Mouse (Mus musculus): ENCODE measurements around the gene Map4k3.

Map4k3 gene

DNA sequence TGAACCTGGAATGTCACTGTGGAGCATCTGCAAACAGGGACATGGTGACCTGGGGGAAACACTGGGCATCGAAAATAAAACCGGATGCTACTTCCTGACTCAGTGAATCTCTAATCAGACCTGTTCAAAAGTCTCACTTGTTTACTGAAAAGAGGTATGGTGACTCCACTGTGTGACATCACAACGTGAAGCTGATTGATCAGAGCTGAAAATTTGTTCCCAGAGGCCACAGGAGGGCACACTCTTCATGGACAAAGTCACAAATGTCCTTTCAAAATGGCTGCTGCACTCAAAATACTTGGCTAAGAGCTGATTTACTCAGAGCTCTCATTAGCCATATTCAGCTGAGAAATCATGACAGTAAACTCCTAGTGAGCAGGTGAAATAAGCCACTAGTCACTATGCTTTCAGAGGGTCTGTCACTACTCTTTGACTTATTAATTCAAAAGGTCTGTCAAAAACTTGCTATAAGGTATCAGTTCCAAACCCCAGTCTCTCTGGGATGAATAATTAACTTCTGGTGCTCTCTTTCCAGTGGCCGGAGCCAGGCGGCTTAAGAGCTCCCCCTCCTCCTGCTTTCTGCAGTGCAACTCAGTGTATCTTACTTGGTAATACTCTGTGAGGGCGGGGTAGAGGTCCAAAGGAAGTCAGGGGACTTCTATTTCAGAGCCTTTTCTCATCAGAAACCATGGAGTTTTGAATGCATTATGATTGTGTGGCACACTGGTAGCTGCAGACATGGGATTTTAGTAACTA lies 44.3 kb downstream of the Map4k3 start:
- in situ Hi-C loops (cut with MseI, MboI), result no loop called here

DNA sequence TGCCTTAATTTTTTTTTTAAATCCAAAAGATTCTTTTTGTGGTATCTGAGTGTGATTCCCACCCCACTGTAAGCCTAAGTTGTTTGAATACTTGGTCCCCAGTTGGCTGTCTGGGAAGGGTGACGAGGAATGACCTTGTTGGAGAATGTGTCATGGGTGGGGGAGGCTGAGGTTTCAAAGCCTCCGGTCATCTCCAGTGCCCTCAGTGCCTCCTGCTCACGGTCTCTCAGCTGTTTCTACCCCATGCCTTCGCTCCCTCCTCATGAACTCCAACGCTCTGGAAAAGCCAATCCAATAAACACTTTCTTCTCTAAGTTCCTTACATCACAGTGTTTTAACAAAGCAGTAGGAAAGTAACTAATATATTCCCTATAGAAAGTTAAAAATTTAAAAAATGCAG lies 45.2 kb downstream of the Map4k3 start:
- in situ Hi-C loops (cut with MseI, MboI), result no loop called here

DNA sequence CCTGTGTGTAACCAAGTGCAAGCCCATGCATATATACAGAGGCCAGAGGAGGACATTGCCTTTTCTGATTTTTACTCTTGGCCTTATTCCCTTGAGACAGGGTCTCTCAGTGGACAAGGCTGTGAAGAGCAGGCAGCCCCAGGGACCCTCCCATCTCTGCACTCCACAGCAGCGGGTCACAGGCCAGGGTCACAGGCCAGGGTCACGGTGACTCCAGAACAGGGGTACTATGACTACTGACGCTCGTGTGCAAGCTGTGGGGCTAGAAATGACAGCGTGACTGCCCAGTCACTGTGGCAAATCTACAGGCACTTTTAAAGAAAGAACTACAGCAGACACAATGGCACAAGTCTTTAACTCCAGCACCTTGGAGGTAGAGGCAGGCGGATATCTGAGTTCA lies 50.1 kb downstream of the Map4k3 start:
- in situ Hi-C loops (cut with MseI, MboI), result no loop called here

DNA sequence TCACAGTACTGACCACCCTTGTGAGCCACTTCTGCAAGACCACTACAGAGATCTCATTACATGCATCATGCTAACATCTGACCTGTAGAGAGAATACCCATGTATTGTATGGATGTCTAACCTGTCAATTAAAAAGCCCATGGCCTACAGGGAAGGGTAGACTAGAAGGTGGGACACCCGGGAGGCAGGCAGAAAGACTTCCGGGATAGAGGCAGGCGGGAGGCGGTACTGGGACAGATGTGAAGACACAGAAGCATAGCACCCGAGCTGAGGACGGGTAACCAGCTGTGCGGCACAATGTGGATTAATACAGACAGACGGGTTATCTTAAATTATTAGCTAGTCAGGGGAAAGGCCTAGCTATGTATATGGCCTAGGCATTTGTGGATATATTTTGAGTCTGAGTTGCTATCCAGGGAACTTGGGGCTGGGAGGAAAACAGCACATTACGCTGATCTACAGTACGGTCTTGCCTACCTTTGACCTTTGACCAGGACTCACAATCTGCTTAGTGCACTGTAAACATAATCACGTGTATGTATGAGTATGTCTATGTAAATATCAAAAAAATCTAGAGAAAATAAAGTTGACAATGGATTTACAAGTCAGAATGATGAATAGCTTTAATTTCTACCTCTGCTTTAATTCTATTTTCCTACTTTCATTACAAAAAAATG lies 51.3 kb downstream of the Map4k3 start:
- in situ Hi-C loops (cut with MseI, MboI), result no loop called here

DNA sequence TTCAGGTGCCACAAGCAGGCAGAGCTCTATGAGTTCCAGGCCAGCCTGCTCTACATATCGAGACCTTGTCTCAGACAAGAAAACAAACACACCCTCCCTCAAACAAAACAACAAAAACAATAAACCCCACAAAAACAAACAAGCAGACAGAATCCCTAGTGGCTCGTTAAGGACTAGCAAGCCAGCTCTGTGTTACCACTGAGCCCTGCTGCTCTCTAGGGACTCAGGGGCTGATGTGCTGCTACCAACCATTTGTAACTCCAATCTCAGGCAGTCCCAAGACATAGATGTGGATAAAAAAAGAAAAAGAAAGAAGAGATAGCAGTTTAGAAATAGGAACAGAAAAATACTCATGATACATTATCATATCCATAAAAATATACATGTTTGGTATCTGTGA lies 52.1 kb downstream of the Map4k3 start:
- in situ Hi-C loops (cut with MseI, MboI), result no loop called here

DNA sequence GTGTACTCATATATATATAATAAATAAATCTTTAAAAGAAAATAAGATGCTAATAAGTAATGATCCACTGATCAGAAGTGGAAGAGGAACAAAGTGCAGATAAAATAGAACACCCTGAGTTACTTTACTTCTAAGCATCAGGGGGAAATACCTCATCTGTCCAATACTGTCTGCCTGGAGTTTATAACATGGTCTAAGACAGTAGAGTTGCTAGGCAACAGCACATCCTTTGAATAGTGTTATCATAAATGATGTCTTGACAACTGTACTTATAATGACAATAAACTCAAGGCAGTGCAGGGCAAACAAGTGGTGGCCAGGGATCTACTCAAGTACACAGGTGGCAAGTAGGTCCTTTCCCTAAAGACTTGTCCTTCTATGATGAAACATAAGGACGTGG lies 57.9 kb downstream of the Map4k3 start:
- in situ Hi-C loops (cut with MseI, MboI), result no loop called here

DNA sequence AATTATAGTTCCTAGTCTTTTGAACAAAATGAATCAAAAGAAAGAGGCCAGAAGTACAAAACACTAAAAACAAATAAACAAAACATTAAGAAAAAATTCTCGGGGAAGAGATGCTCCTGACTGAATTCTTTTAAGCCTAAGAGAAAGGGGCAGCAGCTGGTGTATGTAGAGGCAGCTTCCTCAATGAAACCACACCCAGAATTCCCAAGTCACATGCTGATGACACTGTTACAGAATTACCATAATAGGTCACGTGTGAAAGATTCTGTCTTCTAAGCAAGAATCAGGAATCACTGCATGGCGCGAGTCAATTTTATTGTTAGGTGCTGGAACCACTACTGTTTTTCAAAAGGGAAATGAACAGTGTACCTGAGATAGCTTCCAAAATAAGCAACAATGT lies 64.7 kb downstream of the Map4k3 start:
- in situ Hi-C loops (cut with MseI, MboI), result no loop called here

DNA sequence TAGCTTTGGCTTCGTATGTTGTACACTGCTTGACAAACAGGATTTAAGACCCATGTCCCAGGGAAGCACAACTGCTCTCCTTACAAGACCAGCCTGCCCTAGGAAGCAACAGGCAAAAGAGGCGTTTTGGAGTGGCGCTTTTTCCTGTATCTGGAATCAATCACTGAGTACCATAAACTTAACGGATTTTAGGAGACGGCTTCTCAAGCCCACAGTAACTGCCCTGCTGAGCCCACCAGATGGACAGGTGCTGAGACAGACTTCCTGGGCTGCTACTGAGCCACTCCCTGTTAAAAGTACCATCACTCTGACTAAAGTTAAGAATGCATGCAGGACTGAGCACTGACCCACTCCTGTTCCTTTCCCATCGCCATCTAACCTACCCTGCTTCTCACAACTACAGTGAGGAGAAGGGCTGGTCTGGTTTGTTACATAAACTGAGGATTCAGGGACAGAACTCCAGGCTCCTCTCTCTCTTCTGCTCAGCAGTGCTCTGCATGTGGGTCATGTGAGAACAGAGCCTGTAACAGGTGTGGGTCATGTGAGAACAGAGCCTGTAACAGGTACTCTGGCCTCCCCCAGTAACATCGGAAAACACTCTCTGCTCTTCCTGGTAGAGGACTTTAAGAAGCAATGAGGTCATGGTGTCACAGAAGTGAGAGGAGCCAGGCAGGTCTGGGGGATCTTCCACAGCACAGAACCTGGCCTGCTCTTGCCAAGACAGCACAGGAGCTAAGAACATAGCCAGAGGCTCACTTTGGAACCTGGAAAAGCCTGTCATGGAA lies 65.3 kb downstream of the Map4k3 start:
- in situ Hi-C loops (cut with MseI, MboI), result no loop called here

DNA sequence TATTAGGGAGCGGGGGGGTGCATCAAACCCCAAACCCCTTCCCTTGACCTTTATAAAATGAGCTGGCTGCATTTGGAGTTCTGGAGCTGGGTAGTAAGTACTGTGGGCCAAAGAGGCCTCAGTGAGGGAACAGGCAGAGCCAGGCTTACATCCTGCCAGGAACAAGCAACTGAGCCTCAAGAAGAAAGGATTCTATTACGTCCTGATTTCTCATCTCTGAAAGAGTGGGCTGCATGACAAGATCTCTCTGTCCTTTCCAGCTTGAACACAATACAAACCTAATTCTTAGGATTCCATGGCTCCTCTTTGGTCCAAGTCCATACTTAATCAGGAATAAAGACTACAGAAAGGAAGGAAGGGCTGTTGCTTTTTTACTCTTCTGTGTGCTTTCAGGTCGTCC lies 66.4 kb downstream of the Map4k3 start:
- in situ Hi-C loops (cut with MseI, MboI), result no loop called here

DNA sequence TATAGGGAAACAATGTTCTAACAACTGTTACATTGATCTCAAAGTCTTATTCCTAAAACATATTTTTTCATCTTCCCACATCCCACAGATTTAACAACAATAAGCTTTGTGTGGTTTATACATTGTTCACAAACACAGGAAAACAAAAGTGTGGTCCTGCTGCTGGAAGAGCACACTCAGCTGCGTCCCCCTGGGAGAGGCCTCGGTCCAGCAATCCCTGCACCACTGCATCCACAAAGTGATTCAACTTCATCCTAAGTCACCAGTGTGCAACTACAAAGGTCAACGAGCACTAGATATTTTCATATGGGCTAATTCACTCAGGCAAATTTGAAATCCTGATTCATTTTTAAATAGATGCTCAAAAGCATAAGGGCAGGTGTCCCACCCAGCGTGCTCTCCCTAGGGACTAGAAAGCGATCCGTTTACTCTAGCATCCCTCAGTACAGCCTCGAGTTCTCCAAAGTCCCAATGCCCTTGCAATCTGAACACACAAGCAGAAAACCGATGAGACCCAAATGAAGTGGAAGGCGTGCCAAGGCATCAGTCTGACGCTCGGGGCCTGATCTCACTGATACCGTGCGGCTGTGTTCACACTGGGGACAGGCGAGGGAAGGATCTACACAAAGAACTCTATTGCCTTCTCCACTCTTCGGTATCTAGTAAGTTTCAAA lies 67.4 kb downstream of the Map4k3 start:
- in situ Hi-C loops (cut with MseI, MboI), result no loop called here

DNA sequence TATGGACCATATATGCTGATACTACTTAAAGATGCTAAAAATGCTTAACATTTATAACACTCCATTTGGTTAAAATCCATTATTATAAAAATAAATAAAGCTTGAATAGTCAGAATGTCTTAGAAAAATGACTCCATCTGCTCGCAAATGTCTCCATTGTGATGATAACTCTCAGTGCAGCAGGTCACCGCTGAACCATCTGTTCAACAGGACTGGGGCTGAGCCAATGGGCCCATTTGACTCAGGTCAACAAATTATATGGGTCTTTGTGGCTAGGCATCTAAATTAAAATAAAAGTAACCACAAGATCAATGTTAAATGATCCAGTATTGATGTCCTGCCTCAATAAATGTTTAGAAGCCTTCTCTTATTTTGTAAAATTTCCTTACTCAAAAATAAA lies 68.1 kb downstream of the Map4k3 start:
- in situ Hi-C loops (cut with MseI, MboI), result no loop called here

DNA sequence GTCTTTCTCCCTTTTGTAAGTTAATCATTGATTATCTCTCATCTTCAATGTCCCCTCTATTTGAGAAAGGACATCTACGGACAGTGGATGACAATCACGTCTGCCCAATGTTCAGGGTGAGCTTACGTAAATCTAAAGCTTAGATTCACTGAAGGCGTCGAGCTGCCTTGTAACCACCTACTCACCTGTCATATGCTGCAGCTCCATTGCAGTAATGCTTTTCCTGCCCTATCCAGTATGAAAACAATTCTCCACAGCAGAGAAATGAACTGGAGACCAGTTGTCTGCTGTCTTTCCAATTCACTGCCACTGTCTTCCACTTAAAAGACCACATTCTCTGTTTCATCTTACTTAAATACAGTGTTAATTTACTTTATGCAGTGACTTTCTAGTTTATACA lies 68.5 kb downstream of the Map4k3 start:
- in situ Hi-C loops (cut with MseI, MboI), result no loop called here

DNA sequence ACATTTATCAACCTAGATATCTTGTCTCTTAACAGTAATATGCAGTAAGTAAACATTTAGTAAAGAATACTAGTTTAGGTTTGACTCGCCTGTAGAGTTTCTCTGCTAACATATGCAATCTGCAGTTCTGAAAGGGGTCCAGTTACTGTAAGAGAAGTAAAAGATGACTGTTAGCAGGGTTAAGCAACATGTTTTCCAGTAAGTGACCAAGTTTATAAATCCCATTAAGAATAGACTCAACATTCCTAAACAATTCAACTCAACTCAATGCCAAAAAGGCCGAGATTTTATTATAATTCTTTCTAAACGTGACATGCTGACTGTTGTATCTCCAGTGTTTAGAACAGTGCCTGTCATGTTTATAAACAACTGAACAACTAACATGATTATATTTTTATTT lies 74.0 kb downstream of the Map4k3 start:
- in situ Hi-C loops (cut with MseI, MboI), result no loop called here

DNA sequence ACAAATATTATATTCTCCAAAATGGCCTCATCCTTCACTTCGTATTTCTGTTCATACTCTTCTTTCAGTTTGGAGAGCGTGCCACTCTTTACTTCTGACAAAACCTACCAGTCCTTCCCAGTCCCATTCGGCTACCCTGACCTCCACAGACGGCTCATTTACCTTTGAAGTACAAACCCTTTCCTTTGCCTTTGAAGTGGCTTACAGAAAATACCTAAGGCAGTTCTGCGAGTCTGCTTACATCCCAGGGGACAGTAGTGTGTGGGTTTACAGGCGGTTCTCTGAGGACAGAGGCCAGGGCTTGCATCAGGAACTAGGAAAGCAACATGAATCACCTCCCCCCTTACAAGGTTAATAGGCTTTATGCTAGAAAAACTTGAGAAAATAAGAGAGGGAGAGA lies 75.5 kb downstream of the Map4k3 start:
- in situ Hi-C loops (cut with MseI, MboI), result no loop called here

DNA sequence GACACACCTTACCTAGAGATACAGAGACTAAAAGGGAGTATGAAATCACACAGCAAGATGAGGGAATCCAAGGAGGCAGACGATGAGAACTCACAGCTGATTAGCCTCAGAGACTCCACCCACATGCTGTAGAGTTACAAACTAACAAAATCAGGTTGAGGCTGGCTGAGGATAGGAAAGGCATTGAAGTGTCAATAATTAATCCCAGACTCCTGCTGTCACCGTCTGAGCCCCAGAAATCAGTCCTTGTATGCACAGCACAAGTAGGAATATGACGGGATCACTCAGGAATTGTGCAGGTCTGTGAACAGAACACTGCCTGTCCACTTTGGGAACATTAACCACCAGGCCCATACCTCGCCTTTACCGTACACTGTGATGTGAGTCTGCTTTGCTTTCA lies 81.4 kb downstream of the Map4k3 start:
- in situ Hi-C loops (cut with MseI, MboI), result no loop called here

DNA sequence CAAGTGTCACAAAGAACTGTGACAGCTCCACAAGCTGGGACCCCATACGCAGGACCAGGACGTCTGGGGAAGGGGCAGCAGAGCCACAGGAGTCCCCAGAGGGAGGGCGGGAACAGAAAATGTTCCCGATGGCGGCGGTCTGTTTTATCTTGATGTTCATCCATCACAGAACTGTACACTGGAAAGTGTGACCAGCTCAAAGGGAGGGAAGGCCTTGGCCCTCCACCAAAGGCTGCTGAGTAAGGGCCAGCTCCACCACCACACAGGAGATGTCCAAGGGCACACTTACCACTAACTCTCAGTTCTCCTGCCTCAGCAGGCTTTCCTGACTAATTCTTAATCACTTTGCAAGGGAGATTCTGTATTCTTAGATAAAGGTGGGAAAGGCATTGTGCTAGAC lies 82.2 kb downstream of the Map4k3 start:
- in situ Hi-C loops (cut with MseI, MboI), result no loop called here

DNA sequence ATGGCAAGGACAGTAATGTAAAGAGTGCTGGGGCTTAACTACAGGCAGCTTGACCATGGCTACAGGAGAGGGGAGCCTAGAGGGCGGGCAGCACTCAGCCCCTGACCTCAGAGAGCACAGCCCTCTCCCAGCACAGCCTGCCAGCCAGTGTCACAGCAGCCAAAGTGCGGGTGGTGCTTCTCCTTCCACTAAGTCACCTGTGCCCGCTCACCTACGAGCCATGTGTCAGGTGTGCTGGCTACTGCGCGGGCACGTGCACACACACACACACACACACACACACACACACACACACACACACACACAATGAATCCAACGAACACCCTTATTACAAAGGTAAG lies 82.6 kb downstream of the Map4k3 start:
- in situ Hi-C loops (cut with MseI, MboI), result no loop called here

DNA sequence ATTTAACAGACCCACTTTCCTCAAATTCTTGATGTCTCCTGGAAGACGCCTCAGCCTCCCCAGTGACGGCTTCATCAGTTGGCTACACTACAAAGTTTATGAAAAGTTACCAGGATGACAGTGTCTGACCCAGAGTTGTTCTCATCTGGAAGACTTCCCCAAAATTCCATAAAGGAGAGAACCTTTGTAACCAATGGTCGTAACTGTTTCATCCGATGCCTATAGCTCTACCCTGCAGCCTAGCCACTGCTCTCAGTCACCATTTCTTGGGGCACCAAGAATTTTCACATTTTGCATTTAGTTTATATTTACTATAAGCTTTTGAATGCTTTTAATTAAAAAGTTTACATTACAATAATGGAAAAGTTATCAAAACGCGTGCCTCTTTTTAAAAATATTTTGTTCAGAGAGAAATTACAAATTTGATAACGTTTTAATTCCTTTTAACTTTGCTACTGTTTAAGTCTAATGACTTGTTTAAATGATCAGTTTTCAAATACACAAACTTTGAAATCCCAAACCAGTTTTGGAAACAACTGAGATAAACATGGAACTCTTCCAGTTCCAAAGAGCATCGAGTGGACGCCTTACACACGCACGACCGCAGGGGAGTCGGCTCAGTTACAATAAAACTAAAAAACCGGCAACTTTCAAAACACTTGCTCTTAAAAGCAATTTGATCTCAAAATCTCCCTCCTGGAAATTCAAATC lies 83.1 kb downstream of the Map4k3 start:
- in situ Hi-C loops (cut with MseI, MboI), result no loop called here

DNA sequence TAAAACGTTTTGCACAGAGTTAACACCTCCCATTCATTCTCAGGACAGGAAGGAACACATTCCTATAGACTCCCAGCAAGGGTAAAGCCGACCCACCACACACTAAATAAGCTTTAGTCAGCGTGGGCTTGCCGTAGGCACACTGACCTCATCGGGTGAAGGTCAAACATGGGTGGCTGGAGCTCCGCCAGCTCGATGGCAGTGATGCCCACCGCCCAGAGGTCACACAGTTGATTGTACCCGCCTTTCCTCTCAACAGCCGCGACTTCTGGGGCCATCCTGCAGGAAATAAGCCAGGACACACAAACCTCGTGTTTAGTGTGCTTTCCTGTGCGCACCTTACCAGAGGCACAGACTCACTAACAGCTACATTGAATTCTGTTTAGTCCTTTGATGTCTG lies 83.7 kb downstream of the Map4k3 start:
- in situ Hi-C loops (cut with MseI, MboI), result no loop called here

DNA sequence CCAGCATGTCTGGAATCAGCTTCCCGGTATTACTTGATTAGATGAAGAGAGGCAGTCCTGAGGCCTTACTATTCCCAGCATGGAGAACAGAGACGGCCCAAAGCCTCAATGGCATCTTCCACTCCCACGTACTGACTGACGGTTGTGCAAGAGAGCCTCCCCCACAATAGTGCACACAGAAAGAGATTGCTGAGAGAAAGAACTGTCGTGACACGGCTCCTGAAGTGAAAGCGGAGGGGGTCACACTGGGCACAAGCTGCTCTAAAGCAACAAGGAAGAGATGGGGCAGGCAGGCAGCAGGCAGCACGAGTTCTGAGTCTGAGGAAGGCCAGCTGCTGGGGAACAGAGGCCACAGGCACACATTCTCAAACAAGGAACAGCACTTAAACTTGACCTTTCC lies 90.2 kb downstream of the Map4k3 start:
- in situ Hi-C loops (cut with MseI, MboI), result no loop called here

DNA sequence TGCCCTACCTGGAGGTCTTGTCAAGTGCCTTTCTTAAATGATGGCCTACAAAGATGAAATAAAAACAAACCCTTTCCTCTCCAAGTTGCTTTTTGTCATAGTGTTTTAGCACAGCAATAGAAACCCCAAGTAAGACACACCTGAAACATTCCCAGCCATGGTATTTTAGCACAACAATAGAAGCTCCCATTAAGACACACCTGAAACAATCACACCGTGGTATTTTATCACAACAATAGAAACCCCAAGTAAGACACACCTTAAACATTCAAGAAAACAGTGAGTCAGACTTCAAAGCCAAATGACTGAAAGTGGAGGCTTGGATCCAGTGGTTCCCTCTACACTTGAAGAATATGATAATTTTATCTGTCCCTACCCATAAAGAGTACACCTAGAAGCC lies 92.5 kb downstream of the Map4k3 start:
- in situ Hi-C loops (cut with MseI, MboI), result no loop called here

DNA sequence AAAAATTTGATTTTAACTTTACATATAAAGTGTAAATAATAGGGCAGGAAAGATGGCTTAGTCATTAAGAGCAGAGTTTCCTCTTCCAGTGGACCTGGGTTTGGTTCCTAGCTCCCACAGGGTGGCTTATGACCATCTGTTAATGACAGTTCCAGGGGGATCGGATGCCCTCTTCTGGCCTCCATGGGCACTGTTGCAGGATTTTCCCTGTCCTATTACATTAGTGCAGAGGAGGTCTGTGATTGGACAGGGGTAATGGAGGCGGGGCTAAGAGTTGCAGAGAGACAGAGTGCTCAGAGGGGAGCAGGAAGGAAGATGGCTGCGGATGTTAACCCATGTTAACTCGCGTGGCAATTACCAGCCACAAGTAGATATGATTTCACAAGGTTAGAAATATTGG lies 95.4 kb downstream of the Map4k3 start:
- in situ Hi-C loops (cut with MseI, MboI), result no loop called here
